Mouse (Mus musculus): ENCODE results near the gene Eif2d.

DNA sequence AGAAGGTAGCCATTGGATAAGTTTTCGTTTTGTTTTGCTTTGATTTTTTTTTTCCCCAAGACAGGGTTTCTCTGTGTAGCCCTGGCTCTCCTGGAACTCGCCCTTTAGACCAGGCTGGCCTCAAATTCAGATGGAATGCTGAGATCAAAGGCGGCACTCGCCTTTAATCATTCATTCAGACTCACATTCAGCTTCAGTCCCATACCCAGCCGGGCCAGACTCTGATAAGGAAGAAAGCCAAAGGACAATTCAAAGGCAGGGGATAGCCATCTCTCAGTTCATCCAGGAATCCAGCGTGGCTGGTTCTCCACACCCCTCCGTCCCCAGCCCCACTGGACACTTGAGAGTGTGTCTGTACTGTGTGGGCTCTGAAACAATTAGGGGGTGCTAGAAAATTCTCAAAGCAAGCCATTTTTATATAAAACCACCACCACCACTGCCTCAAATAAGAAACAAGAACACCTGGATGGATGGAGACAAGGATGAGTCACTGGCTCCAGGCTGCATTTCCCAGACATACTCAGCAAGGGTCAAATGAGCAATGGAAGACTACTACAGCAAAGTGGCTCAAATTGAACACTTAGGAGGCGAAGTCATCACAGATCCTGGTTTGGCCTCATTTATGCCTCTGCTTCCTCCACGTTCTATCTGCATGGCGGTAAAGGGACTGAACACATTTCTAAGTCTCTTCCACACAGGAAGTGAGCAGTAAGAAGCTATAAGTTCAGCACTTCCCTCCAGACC is 29.3 kb upstream of the Eif2d start:
- TF ChIP-seq POLR2A (IDR thresholded peaks at IDR 0.05; ENCODE audit: insufficient read length, low read depth) (no peak), TCF12 (IDR thresholded peaks at IDR 0.05; ENCODE audit: insufficient read depth, poor library complexity, severe bottlenecking) (no peak)

Measured in myocyte (in vitro differentiated cells).